Mouse (Mus musculus): ENCODE data around the gene Nfasc. TPM values are rescaled to one million over a fixed set of nuclear protein-coding genes. Genes with fewer than 3 reads are reported as not detected.

Nfasc gene
- polyA plus RNA-seq, 1 experiment from 2014 or later, result 4.3 TPM

- Histone ChIP-seq H3K4me2 (replicated peaks) (no peak overlapping the region), H3K4me1 (replicated peaks) (no peaks in the 10 kb centered on the region), H3K4me3 (replicated peaks) (no peak overlapping the region), H3K9me3 (no peaks in the 10 kb centered on the region), H3K9ac (no peak overlapping the region), H3K27ac (no peak overlapping the region), H3K27me3 (replicated peaks) (no peaks in the 10 kb centered on the region), H3K36me3 (no peaks in the 10 kb centered on the region)
- ATAC-seq, result 0 out of 2 replicates have a peak, but pooled peaks have one; percentile 36
- 15% methylated on average over 4 of the region's 4 CpGs for WGBS
Observed at GRCm38 (mm10) chr1:132594587-132594986, 147.0 kb downstream of the Nfasc start.

- Histone ChIP-seq H3K27me3 (replicated peaks) (no peaks in the 10 kb centered on the region), H3K4me3 (replicated peaks) (no peak overlapping the region), H3K9me3 (no peaks in the 10 kb centered on the region), H3K36me3 (no peaks in the 10 kb centered on the region), H3K27ac (no peak overlapping the region), H3K4me1 (replicated peaks) (peaks cover 2% of the 10 kb centered on the region; the same call in 1 of the 2 replicates), H3K9ac (no peak overlapping the region), H3K4me2 (replicated peaks) (no peak overlapping the region)
- WGBS, result 80% methylated on average over 5 of the region's 5 CpGs
- ATAC-seq, result no peak
Observed at GRCm38 (mm10) chr1:132592145-132592544, 149.5 kb downstream of the Nfasc start.

GRCm38 (mm10) chr1:132591399-132591930 is 150.1 kb downstream of the Nfasc start:
- Histone ChIP-seq H3K9me3 (no peaks in the 10 kb centered on the region), H3K4me3 (replicated peaks) (no peak overlapping the region), H3K4me2 (replicated peaks) (no peak overlapping the region), H3K36me3 (no peaks in the 10 kb centered on the region), H3K27ac (no peak overlapping the region), H3K9ac (no peak overlapping the region), H3K4me1 (replicated peaks) (peaks cover 5% of the 10 kb centered on the region; the same call in 1 of the 2 replicates), H3K27me3 (replicated peaks) (no peaks in the 10 kb centered on the region)
- ATAC-seq, result no peak
- 81% methylated on average over 11 of the region's 11 CpGs for WGBS

- Histone ChIP-seq H3K9ac (no peak overlapping the region), H3K27me3 (replicated peaks) (no peaks in the 10 kb centered on the region), H3K4me3 (replicated peaks) (0 out of 2 replicates have a peak overlapping the region, but pooled peaks have one; percentile 1), H3K36me3 (no peaks in the 10 kb centered on the region), H3K4me2 (replicated peaks) (peak overlapping the region; percentile 35), H3K27ac (peak overlapping the region; percentile 51), H3K4me1 (replicated peaks) (peaks cover 8% of the 10 kb centered on the region; the same call in 1 of the 2 replicates), H3K9me3 (no peaks in the 10 kb centered on the region)
- 29% methylated on average over 15 of the region's 15 CpGs for WGBS
- ATAC-seq, result peak; percentile 95
Observed at GRCm38 (mm10) chr1:132586679-132587201, 154.9 kb downstream of the Nfasc start.

GRCm38 (mm10) chr1:132585376-132585775 is 156.2 kb downstream of the Nfasc start:
- no peaks in the 10 kb centered on the region for H3K27me3 ChIP-seq (replicated peaks)
- ATAC-seq, result no peak

GRCm38 (mm10) chr1:132582998-132583604 is 158.5 kb downstream of the Nfasc start:
- Histone ChIP-seq H3K27ac (no peak overlapping the region), H3K4me1 (replicated peaks) (peaks cover 8% of the 10 kb centered on the region; the same call in 1 of the 2 replicates), H3K4me3 (replicated peaks) (no peak overlapping the region), H3K9me3 (no peaks in the 10 kb centered on the region), H3K4me2 (replicated peaks) (no peak overlapping the region), H3K27me3 (replicated peaks) (no peaks in the 10 kb centered on the region), H3K9ac (no peak overlapping the region), H3K36me3 (no peaks in the 10 kb centered on the region)
- 77% methylated on average over 18 of the region's 18 CpGs for WGBS
- no peak for ATAC-seq

More at GRCm38 (mm10) chr1:132585376-132585775, 156.2 kb downstream of the Nfasc start:
- H3K36me3 ChIP-seq, result no peaks in the 10 kb centered on the region
- H3K9ac ChIP-seq, result no peak overlapping the region
- H3K4me3 ChIP-seq (replicated peaks), result no peak overlapping the region
- no peak overlapping the region for H3K27ac ChIP-seq
- H3K4me1 ChIP-seq (replicated peaks), result peaks cover 8% of the 10 kb centered on the region; the same call in 1 of the 2 replicates
- WGBS, result 77% methylated on average over 4 of the region's 4 CpGs
- H3K9me3 ChIP-seq, result no peaks in the 10 kb centered on the region
- H3K4me2 ChIP-seq (replicated peaks), result no peak overlapping the region

GRCm38 (mm10) chr1:132581845-132582839 is 159.5 kb downstream of the Nfasc start:
- 59% methylated on average over 14 of the region's 14 CpGs for WGBS
- H3K36me3 ChIP-seq, result no peaks in the 10 kb centered on the region
- no peak overlapping the region for H3K4me2 ChIP-seq (replicated peaks)
- no peaks in the 10 kb centered on the region for H3K27me3 ChIP-seq (replicated peaks)
- H3K9ac ChIP-seq, result no peak overlapping the region
- H3K4me3 ChIP-seq (replicated peaks), result no peak overlapping the region
- H3K9me3 ChIP-seq, result no peaks in the 10 kb centered on the region
- ATAC-seq, result no peak
- no peak overlapping the region for H3K27ac ChIP-seq
- peaks cover 6% of the 10 kb centered on the region; the same call in 1 of the 2 replicates for H3K4me1 ChIP-seq (replicated peaks)

- no peaks in the 10 kb centered on the region for H3K36me3 ChIP-seq
- no peak overlapping the region for H3K4me2 ChIP-seq (replicated peaks)
- no peaks in the 10 kb centered on the region for H3K9me3 ChIP-seq
- ATAC-seq, result no peak
- no peak overlapping the region for H3K27ac ChIP-seq
- no peak overlapping the region for H3K4me3 ChIP-seq (replicated peaks)
- WGBS, result 87% methylated on average over 7 of the region's 7 CpGs
- no peaks in the 10 kb centered on the region for H3K27me3 ChIP-seq (replicated peaks)
- H3K4me1 ChIP-seq (replicated peaks), result 0 out of 2 replicates have a peak, but pooled peaks cover 3% of the 10 kb centered on the region
- no peak overlapping the region for H3K9ac ChIP-seq
Observed at GRCm38 (mm10) chr1:132580063-132580462, 161.5 kb downstream of the Nfasc start.

- H3K4me3 ChIP-seq (replicated peaks), result no peak overlapping the region
Observed at GRCm38 (mm10) chr1:132576845-132577244, 164.8 kb downstream of the Nfasc start.

GRCm38 (mm10) chr1:132572851-132573250 is 168.7 kb downstream of the Nfasc start:
- H3K4me2 ChIP-seq (replicated peaks), result no peak overlapping the region
- no peak for ATAC-seq
- H3K27me3 ChIP-seq (replicated peaks), result no peaks in the 10 kb centered on the region
- H3K4me1 ChIP-seq (replicated peaks), result no peaks in the 10 kb centered on the region
- WGBS, result 90% methylated on average over 7 of the region's 7 CpGs
- no peak overlapping the region for H3K9ac ChIP-seq
- H3K4me3 ChIP-seq (replicated peaks), result no peak overlapping the region
- no peaks in the 10 kb centered on the region for H3K36me3 ChIP-seq
- no peak overlapping the region for H3K27ac ChIP-seq
- no peaks in the 10 kb centered on the region for H3K9me3 ChIP-seq

More at GRCm38 (mm10) chr1:132576845-132577244, 164.8 kb downstream of the Nfasc start:
- no peak overlapping the region for H3K9ac ChIP-seq
- H3K9me3 ChIP-seq, result no peaks in the 10 kb centered on the region
- no peaks in the 10 kb centered on the region for H3K27me3 ChIP-seq (replicated peaks)
- no peak overlapping the region for H3K27ac ChIP-seq
- ATAC-seq, result no peak
- 92% methylated on average over 8 of the region's 8 CpGs for WGBS
- H3K4me2 ChIP-seq (replicated peaks), result no peak overlapping the region
- H3K4me1 ChIP-seq (replicated peaks), result no peaks in the 10 kb centered on the region
- H3K36me3 ChIP-seq, result no peaks in the 10 kb centered on the region

- no peak for ATAC-seq
- H3K4me3 ChIP-seq (replicated peaks), result no peak overlapping the region
- H3K27ac ChIP-seq, result no peak overlapping the region
- no peaks in the 10 kb centered on the region for H3K9me3 ChIP-seq
- no peak overlapping the region for H3K9ac ChIP-seq
- H3K36me3 ChIP-seq, result no peaks in the 10 kb centered on the region
- WGBS, result 96% methylated on average over 1 of the region's 1 CpGs
- H3K4me1 ChIP-seq (replicated peaks), result no peaks in the 10 kb centered on the region
- no peak overlapping the region for H3K4me2 ChIP-seq (replicated peaks)
- H3K27me3 ChIP-seq (replicated peaks), result no peaks in the 10 kb centered on the region
Observed at GRCm38 (mm10) chr1:132571613-132572012, 170.0 kb downstream of the Nfasc start.

- Histone ChIP-seq H3K36me3 (no peaks in the 10 kb centered on the region), H3K4me2 (replicated peaks) (no peak overlapping the region), H3K27me3 (replicated peaks) (no peaks in the 10 kb centered on the region), H3K4me1 (replicated peaks) (no peaks in the 10 kb centered on the region), H3K9ac (no peak overlapping the region), H3K27ac (no peak overlapping the region), H3K4me3 (replicated peaks) (no peak overlapping the region), H3K9me3 (no peaks in the 10 kb centered on the region)
- no peak for ATAC-seq
- WGBS, result 89% methylated on average over 8 of the region's 8 CpGs
Observed at GRCm38 (mm10) chr1:132570906-132571305, 170.7 kb downstream of the Nfasc start.

All from intestine, embryonic 15.5 days (tissue).